Mouse (Mus musculus): ENCODE data around the gene Npr1.

Gene Npr1

DNA sequence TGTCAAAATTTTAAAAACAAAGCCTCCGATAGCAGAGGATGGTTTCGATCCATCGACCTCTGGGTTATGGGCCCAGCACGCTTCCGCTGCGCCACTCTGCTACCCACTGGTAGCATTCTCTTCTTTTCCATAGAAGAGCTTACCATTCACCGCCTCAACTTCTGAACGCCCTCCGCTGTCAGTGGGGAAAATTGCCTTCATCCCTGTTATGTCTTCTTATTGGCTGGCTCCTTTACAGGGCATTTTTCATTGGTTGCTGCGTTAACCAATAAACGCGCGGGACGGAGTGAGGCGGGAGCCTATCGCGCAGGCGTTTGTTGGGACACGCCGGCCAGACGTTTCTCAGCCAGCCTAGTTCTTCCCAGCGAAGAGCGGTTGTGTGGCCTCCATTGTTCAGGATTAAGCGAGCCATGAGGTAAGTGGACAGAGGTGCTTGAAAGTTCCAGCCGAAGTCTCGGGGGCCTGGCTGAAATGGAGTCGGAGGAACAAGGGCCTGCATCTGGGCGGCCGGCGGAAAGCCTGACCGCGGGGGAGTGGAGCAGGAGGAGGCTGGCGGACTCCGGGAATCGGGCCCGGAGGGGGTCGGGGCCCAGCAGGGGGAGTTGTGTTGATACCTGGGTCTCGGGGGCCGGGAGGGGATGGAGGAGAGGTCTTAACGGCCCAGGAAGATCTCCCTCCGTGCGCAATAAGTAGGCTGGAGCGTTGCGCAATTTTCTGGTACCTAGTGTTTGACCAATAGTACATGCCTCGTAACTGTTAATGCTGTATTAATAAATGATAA lies 10.4 kb upstream of the Npr1 start, which contains the start of gene Ilf2:
Ilf2 (plus strand) TSS at position 296 of the 781 bp plus-strand sequence.
- DNase-seq (ENCODE audit: low read depth, low spot score), result peak; percentile 97

- peak; percentile 13 for DNase-seq (ENCODE audit: low read depth, low spot score)
Observed at GRCm38 (mm10) chr3:90475151-90475830, 9.6 kb upstream of the Npr1 start.

DNA sequence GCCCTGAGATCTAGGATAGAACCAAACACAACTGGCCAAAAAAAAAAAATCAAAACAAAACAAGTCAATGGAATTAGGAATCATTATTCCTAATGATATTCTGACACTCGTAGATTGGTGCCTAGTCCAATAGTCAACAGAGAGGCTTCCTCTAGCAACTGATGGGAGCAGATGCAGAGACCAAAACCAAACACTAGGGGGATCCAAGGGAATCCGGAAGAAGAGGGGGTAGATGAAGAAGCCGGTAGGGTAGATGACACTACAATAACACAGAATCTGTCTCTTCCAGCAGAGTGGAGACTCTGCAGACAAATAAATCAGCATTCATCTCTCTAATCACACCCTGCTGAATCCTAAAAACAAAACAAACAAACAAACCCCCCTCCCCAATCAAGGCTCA lies 6.5 kb upstream of the Npr1 start:
- peak; percentile 20 for DNase-seq (ENCODE audit: low read depth, low spot score)

GRCm38 (mm10) chr3:90467618-90468300 lies 2.1 kb upstream of the Npr1 start:
- DNase-seq (ENCODE audit: low read depth, low spot score), result no peak

DNA sequence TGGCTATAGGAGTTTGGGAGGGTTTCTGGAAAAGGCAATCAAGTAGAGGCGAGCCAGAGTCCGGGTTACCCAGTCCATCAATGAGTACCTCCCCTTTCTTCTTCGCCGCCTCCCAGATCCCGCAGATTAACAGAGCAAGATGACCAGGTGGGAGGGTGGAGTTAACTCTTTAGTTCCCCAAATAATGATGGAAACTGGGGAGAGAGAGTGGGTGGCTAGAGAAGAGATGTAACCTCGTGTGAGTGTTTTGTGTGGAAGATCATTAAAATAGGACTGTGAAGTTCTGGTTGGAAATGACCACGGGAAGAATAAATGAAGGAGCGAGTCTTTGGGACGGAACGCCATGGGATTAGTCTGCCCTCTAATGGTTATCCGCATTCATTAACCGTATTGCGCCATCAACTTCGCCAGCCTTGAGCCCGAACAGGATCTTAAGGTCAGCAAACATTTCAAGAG lies 673 bp upstream of the Npr1 start:
- DNase-seq (ENCODE audit: low read depth, low spot score), result no peak

DNA sequence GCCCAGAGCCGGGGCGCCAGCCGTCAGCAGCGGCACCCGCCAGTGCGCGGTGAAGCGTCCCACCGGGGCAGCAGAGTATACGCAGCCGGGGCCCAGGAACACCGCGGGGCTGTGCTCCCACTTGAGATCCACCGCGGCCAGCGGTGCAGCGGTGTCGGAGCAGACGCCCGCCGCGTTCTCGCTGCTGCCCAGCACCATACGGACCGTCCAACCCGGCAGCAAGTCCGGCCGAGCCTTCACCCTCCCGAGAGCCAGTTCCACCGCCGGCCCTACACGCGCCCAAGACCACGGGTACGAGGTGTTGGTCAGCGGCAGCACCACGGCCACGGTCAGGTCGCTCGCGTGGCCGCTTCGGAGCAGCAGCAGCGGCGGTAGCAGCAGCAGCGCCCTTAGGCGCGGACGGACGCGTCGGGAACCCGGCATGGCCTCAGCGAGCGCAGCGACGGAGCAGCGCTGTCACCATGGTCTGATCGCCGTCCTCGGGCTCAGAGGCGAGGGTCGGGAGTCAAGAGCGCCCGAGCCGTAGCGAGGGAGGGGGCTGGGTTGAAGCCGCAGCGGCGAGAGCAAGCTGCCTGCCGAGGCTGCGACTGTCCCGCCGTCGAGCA lies 483 bp downstream of the Npr1 start:
- no peak for DNase-seq (ENCODE audit: low read depth, low spot score)

- no peak for DNase-seq (ENCODE audit: low read depth, low spot score)
Observed at GRCm38 (mm10) chr3:90464552-90465080, 1.1 kb downstream of the Npr1 start.

- DNase-seq (ENCODE audit: low read depth, low spot score), result no peak
Observed at GRCm38 (mm10) chr3:90462579-90462978, 3.1 kb downstream of the Npr1 start.

DNA sequence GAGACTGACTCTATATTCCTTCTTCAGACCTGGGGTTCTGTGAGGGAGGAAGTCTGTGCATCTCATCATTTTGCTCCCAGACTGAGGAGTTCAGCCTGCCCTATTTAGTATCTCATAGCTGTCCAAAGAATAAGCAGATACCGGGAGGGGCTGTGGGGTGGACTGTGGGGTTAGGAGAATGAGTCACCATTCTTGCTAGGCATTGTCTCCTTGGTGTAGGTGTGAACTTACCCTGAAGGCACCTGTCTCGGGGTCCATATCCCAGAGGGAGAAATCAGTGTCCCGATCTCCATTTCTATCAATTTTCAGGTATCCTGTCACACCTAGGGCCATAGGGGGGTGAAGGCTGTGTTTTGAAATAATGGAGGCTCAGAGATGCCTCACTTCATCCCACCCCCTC lies 3.7 kb downstream of the Npr1 start:
- DNase-seq (ENCODE audit: low read depth, low spot score), result no peak

DNA sequence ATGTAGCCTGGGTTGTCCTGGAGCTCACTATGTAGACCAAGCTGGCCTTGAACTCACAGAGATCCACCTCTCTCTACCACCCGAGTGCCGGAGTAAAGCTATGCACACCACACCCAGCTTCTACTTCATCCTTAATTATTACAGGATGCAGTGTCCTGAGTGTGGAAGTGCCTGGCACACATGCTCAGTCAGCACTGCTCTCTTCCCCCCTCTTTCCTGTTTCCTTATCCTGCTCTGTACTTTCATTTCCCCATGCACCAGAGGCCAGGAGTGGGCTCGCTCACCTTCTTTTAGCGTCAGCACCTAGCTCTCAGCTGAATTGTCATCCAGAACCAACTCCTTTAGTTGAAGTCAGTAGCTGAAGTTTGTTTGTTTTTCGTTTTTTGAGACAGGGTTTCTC lies 5.4 kb downstream of the Npr1 start:
- DNase-seq (ENCODE audit: low read depth, low spot score), result no peak

GRCm38 (mm10) chr3:90459727-90460126 lies 5.9 kb downstream of the Npr1 start:
- DNase-seq (ENCODE audit: low read depth, low spot score), result no peak

- no peak for DNase-seq (ENCODE audit: low read depth, low spot score)
Observed at GRCm38 (mm10) chr3:90454931-90455330, 10.7 kb downstream of the Npr1 start.

DNA sequence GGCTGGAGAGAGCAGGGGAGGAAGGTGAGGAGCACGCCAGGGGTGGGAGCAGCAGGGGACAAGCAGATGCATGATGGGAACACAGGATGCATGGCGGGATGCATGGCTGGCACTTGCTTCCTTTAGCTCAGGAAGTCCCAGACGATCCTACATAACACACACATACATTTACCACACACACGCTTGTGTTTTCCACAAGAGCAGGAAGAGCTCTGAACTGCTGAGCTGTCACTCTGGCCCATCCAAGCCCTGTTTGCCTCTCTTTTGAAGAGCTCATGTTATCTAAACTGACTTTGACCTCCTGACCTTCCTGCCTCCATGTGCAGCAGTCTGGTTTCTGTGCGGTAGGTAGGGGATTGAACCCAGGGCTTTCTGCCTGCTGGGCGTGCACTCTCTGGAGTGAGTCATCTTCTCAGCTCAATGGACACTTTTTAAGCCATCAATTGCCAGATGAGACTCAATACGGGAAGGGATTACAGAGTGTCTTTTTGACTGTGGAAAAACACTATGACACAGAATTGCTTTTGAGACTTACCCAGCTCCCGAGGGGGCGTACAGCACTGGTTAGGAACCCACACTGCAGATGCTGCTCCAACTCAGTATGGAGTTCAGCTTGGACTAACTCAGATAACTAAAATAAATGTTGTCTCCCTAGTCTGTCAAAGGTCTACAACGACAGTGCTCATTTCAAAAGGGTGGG lies 14.1 kb downstream of the Npr1 start:
- DNase-seq (ENCODE audit: low read depth, low spot score), result no peak

DNA sequence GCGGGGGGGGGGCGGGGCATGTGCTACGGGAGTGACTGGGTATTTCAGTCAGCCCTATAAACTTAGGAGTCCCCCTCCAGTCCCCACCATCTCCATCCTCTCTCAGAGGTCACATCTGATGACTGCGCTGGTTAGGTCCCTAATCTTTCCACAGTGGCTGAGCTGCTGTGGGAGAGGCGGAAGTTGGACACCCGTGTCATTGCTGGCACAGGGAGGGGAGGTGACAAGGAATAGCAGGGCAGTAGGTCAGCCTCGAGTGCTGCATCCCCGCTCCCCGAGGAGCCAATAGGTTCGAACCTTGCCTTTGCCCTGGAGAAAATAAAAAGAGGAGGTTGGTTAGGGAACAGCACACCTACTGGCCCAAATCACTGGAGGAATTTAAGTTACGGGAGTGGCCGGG lies 14.8 kb downstream of the Npr1 start:
- no peak for DNase-seq (ENCODE audit: low read depth, low spot score)

DNA sequence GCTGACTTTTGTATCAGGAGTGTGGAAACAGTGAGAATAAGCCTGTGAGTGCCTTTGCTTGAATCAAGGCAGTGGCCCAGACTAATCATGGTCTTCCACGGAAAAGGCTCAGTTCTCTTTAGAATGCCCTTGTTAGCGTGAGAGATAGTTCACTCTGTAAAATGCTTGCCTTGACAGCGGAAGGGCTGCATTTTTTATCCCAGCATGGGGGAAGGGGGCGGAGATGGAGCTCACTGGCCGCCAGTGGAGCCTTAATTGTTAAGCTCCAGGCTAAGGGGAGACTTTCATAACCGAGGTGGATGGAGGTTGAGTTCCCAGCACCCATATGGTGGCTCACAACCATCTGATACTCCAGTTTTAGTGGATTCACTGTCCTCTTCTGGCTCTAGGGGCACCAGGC lies 17.0 kb downstream of the Npr1 start:
- DNase-seq (ENCODE audit: low read depth, low spot score), result no peak

- DNase-seq (ENCODE audit: low read depth, low spot score), result no peak
Observed at GRCm38 (mm10) chr3:90447123-90447494, 18.6 kb downstream of the Npr1 start.

DNA sequence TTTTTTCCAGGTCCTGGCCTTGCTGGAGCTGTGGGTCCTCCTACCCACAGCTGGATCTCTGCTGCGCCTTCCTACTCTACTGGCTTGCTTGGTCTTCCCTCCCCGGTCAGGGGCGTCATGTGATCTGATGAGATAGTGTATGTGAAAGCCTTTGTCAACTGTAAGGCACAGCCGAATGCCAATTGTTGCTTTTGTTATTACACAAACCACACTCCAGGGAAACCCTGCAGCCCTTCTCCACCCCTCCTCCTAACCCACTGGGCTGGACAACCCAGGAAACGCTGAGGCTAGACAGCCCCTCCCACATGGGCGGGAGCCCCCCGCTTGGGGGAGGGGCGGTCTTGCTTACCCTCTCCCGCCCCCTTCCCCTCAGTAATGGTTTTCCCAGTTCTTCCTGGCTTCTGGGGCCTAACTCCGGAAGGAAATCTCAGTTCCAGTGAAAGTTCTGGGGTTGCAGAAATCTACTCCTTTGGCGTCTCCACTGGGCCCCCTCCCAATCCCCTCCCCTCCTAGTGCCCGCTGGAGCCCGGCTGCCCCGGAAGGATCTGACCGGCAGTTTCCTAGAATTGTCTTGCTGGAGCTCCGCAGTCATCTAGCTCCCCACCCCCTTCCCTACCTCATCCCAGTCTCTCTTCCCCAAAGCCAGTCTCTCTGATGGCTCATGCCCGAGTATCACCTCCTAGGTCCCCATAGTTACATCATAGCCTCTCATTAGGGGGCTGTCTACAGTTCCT lies 19.1 kb downstream of the Npr1 start:
- DNase-seq (ENCODE audit: low read depth, low spot score), result no peak

- no peak for DNase-seq (ENCODE audit: low read depth, low spot score)
Observed at GRCm38 (mm10) chr3:90445417-90446200, 20.1 kb downstream of the Npr1 start.

DNA sequence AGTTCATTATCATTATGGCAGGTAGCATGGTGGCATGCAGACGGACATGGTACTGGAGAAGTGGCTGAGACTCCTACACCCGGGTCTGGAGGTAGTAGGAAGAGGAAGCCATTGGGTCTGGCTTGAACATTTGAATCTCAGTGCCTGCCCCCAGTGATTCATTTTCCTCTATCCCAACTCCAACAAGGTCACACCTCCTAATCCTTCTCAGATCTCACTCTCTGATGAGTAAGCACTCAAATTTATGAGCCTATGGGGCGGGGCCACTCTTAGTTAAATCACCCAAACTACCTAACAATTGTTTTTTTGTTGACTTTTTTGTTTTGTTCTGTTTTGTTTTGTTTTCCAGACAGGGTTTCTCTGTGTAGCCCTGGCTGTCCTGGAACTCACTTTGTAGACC lies 21.7 kb downstream of the Npr1 start:
- no peak for DNase-seq (ENCODE audit: low read depth, low spot score)

DNA sequence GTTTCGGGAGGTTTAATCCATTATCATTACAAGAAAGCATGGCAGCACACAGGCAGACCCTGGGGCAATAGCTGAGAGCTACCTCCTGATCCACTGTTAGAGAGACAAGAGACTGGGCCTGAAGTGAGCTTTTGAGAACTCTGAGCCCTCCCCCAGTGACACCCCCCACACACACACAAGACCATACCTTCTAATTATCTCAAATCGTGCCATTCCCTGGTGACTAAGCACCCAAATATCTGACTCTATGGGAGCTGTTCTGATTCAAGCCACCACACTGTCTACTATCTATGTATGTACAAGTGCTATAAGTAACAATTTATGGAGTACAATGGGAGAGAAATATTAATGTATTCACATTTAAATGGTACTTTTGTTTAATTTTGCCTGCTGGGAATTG lies 24.9 kb downstream of the Npr1 start:
- DNase-seq (ENCODE audit: low read depth, low spot score), result no peak
